ENCODE assay signal across 9 mouse cellular contexts in the genomic region with DNA sequence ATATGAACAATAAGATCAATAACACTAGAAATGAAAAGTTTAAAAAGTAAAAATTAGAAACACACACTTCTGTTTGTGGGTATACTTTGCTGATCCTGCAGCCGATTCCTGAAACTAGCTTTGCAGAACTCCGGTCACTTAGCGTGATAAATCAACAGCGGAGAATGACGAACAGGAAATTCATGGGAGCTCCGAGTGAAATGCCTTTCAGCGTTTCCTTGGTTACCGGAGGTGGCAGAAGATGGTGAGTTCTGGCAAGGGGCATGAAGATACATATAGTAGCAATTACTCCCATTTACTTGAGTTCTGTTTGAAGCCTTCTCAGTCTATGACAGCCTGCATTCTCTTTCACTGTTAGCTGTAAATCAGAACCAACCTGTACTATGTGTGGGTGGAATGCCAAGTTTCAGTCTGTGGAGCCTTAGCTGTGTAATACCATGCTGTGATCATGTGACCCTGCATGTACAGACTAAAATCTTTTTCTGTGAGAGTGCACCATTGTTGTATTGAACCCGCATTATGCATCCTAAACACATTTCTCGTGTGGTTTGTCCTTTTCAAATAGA.
A peak's percentile ranks its signal among the peaks of the same experiment; 100 is the strongest.
DNase-seq lines count a peak whose midpoint lies in the region; ATAC-seq and TF ChIP-seq lines count a peak whose summit lies in the region.
"Had no signal": no experiment of that assay in that cellular context is flagged by ENCODE, and none has a peak within 500 bp of the region (broad histone marks: within the 10 kb centered on the region; RNA-seq: fewer than 3 reads in every experiment).

No protein-coding gene starts in this region.

- H3K4me1 ChIP-seq in midbrain, embryonic 15.5 days: no peaks in the 10 kb centered on the region
- 0 out of 2 replicates have a peak, but pooled peaks cover 3% of the 10 kb centered on the region for H3K4me1 ChIP-seq in midbrain, embryonic 13.5 days (replicated peaks)
- no peaks in the 10 kb centered on the region for H3K4me1 ChIP-seq in neural tube, embryonic 15.5 days
- H3K4me1 ChIP-seq: hindbrain, embryonic 10.5 days had no signal

- peak; percentile 78 for ATAC-seq in midbrain, embryonic 15.5 days (replicated peaks)
- ATAC-seq in midbrain, embryonic 13.5 days: no peak
- peak; percentile 85 to 86 for ATAC-seq in hematopoietic stem cell, adult 5-6 weeks (replicated peaks in 1 of 2; ENCODE audit: insufficient read depth in 1 of 2, low FRiP score in 2 of 2, low TSS enrichment in 1 of 2, low read depth in 1 of 2, poor library complexity in 2 of 2, severe bottlenecking in 2 of 2)
- ATAC-seq in neural tube, embryonic 15.5 days (ENCODE audit: low FRiP score): peak; percentile 50; the same call in 1 of the 2 replicates

- WGBS in midbrain, embryonic 15.5 days: 60% methylated on average over 10 of the region's 10 CpGs
- WGBS in midbrain, embryonic 13.5 days: 75% methylated on average over 10 of the region's 10 CpGs
- 67% methylated on average over 10 of the region's 10 CpGs for whole genome bisulfite sequencing in neural tube, embryonic 15.5 days

- no peaks in the 10 kb centered on the region for H3K9me3 ChIP-seq in midbrain, embryonic 15.5 days
- H3K9me3 ChIP-seq in midbrain, embryonic 13.5 days: no peaks in the 10 kb centered on the region
- H3K9me3 ChIP-seq in neural tube, embryonic 15.5 days (replicated peaks): no peaks in the 10 kb centered on the region
- H3K9me3 ChIP-seq: hindbrain, embryonic 10.5 days had no signal

- H3K36me3 ChIP-seq in midbrain, embryonic 15.5 days (replicated peaks): no peaks in the 10 kb centered on the region
- H3K36me3 ChIP-seq in midbrain, embryonic 13.5 days: no peaks in the 10 kb centered on the region
- H3K36me3 ChIP-seq in neural tube, embryonic 15.5 days: no peaks in the 10 kb centered on the region
- H3K36me3 ChIP-seq: hindbrain, embryonic 10.5 days had no signal

- peak; percentile 26 for DNase-seq in kidney, adult 9 months
- no peak for DNase-seq in kidney, postnatal 10 days
- DNase-seq in gastrocnemius, adult 2 months: no peak
- DNase-seq: thymus, adult 2 months had no signal

- intact Hi-C loops in gastrocnemius, adult 2 months (cut with DNase I): no loop called here

- H3K27ac ChIP-seq in midbrain, embryonic 15.5 days: no peak overlapping the region
- H3K27ac ChIP-seq in midbrain, embryonic 13.5 days: no peak overlapping the region
- no peak overlapping the region for H3K27ac ChIP-seq in neural tube, embryonic 15.5 days (replicated peaks)
- no peak overlapping the region for H3K27ac ChIP-seq in gastrocnemius, adult 2 months
- H3K27ac ChIP-seq: hindbrain, embryonic 10.5 days had no signal

- H3K4me2 ChIP-seq in midbrain, embryonic 15.5 days: no peak overlapping the region
- H3K4me2 ChIP-seq in midbrain, embryonic 13.5 days (replicated peaks): no peak overlapping the region
- no peak overlapping the region for H3K4me2 ChIP-seq in neural tube, embryonic 15.5 days

- H3K9ac ChIP-seq in midbrain, embryonic 15.5 days: no peak overlapping the region
- H3K9ac ChIP-seq in midbrain, embryonic 13.5 days (replicated peaks): no peak overlapping the region
- H3K9ac ChIP-seq in neural tube, embryonic 15.5 days (replicated peaks): no peak overlapping the region

- no peaks in the 10 kb centered on the region for H3K27me3 ChIP-seq in midbrain, embryonic 15.5 days (replicated peaks)
- H3K27me3 ChIP-seq in midbrain, embryonic 13.5 days: no peaks in the 10 kb centered on the region
- H3K27me3 ChIP-seq in neural tube, embryonic 15.5 days (replicated peaks): no peaks in the 10 kb centered on the region

- no peak overlapping the region for H3K4me3 ChIP-seq in midbrain, embryonic 15.5 days
- no peak overlapping the region for H3K4me3 ChIP-seq in midbrain, embryonic 13.5 days (replicated peaks)
- no peak overlapping the region for H3K4me3 ChIP-seq in neural tube, embryonic 15.5 days (replicated peaks)
- H3K4me3 ChIP-seq in gastrocnemius, adult 2 months: no peak overlapping the region
- H3K4me3 ChIP-seq: hindbrain, embryonic 10.5 days had no signal

- no peak for TF ChIP-seq CTCF in gastrocnemius, adult 2 months (IDR thresholded peaks at IDR 0.05)
